Mouse (Mus musculus): ENCODE data around the gene Trappc2l. TPM values are rescaled to one million over a fixed set of nuclear protein-coding genes. Genes with fewer than 3 reads are reported as not detected.
A peak's percentile ranks its signal among the peaks of the same experiment; 100 is the strongest.
"Not testable (repeated sequence)": the region's sequence is repeated elsewhere in the genome, so short reads cannot be mapped to it uniquely, and the experiment has no call there.

The Trappc2l gene
- polyA plus RNA-seq, 1 experiment from 2014 or later: 45.8 TPM

DNA sequence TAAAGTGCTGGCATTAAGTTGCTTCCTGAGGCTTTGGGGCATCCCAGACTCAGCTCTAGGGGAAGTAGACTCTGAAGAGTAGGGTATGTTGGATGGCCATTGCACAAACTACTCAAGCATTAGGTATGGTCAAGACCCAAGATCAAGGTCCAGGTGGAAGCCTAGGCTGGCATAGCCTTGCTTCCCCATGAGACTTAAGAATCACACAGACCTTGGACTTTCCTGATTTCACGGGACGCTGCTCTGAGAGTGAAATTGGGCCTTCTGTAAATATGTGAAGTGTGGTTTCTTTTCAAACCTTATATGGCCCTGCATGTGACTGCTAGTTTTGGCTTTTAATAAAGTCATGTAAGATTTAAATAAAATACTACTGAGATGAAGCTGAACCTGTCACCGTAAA lies 38.7 kb upstream of the Trappc2l start:
- H3K9ac ChIP-seq: no peak overlapping the region
- no peaks in the 10 kb centered on the region for H3K27me3 ChIP-seq (replicated peaks)
- no peak overlapping the region for H3K4me2 ChIP-seq
- no peak overlapping the region for H3K27ac ChIP-seq (ENCODE audit: poor library complexity, severe bottlenecking)
- H3K36me3 ChIP-seq: peaks cover 53% of the 10 kb centered on the region
- ATAC-seq (ENCODE audit: insufficient number of reproducible peaks, low FRiP score): no peak
- no peaks in the 10 kb centered on the region for H3K9me3 ChIP-seq (replicated peaks)
- H3K4me3 ChIP-seq: no peak overlapping the region
- peaks cover 41% of the 10 kb centered on the region for H3K4me1 ChIP-seq (replicated peaks)
- 90% methylated on average over 3 of the region's 3 CpGs for WGBS

DNA sequence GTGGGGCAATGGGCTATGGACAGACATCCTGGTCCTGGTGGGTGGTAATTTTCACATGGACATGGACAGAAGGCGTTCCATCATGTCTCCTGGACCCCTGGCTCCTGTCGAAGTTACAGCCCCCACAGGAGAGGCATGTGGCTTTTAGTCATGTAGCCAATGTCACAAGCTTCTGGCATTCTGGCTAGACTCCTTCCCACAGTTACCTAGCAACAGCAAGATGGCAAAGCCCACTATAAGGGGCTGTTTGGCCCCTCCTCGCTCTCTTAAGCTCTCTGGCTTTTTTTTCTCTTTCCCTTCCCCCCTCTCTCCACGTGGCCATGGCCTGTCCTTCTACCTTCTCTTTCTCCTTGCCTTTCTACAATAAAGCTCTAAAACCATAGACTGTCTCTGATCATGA lies 38.3 kb upstream of the Trappc2l start:
- not testable (repeated sequence) for H3K9me3 ChIP-seq (replicated peaks); H3K9ac ChIP-seq; H3K4me3 ChIP-seq; ATAC-seq (ENCODE audit: insufficient number of reproducible peaks, low FRiP score); H3K27me3 ChIP-seq (replicated peaks); H3K27ac ChIP-seq (ENCODE audit: poor library complexity, severe bottlenecking); H3K4me2 ChIP-seq
- Histone ChIP-seq H3K36me3 (peaks cover 53% of the 10 kb centered on the region), H3K4me1 (replicated peaks) (peaks cover 41% of the 10 kb centered on the region)
- 56% methylated on average over 4 of the region's 4 CpGs for WGBS

GRCm38 (mm10) chr8:122573577-122573976 lies 37.9 kb upstream of the Trappc2l start:
- H3K4me2 ChIP-seq: no peak overlapping the region
- peaks cover 53% of the 10 kb centered on the region for H3K36me3 ChIP-seq
- no peaks in the 10 kb centered on the region for H3K9me3 ChIP-seq (replicated peaks)
- H3K27ac ChIP-seq (ENCODE audit: poor library complexity, severe bottlenecking): no peak overlapping the region
- H3K4me3 ChIP-seq: no peak overlapping the region
- no peak for ATAC-seq (ENCODE audit: insufficient number of reproducible peaks, low FRiP score)
- H3K4me1 ChIP-seq (replicated peaks): peaks cover 41% of the 10 kb centered on the region
- no peak overlapping the region for H3K9ac ChIP-seq
- no peaks in the 10 kb centered on the region for H3K27me3 ChIP-seq (replicated peaks)
- 62% methylated on average over 9 of the region's 9 CpGs for WGBS

DNA sequence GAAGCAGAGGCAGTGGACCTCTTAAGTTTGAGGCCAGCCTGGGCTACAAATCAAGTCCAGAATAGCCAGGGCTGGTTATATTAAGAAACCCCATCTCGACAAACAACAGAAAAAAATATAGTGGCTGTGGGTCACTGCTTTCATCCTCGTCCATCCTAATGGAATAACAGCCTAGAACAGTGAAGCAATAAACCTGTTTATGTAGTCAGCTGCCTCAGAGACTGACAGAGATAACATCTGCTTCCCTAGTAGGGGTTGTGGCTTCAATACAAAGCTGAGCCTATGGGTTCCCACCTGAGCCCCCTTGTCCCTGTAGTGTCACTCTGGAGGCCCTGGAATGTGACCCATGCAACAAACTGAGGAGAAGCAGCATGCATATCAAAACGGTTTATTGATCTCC lies 37.2 kb upstream of the Trappc2l start:
- 52% methylated on average over 3 of the region's 3 CpGs for WGBS

GRCm38 (mm10) chr8:122574667-122575251 lies 36.7 kb upstream of the Trappc2l start:
- 0 out of 2 replicates have a peak overlapping the region, but pooled peaks have one; percentile 69 for H3K4me3 ChIP-seq
- ATAC-seq (ENCODE audit: insufficient number of reproducible peaks, low FRiP score): no peak
- H3K4me1 ChIP-seq (replicated peaks): peaks cover 40% of the 10 kb centered on the region
- peaks cover 47% of the 10 kb centered on the region for H3K36me3 ChIP-seq
- 0 out of 2 replicates have a peak overlapping the region, but pooled peaks have one; percentile 9 for H3K9ac ChIP-seq
- WGBS: 10% methylated on average over 10 of the region's 10 CpGs
- peak overlapping the region; percentile 87 for H3K4me2 ChIP-seq
- H3K9me3 ChIP-seq (replicated peaks): no peaks in the 10 kb centered on the region
- no peaks in the 10 kb centered on the region for H3K27me3 ChIP-seq (replicated peaks)
- H3K27ac ChIP-seq (ENCODE audit: poor library complexity, severe bottlenecking): peak overlapping the region; percentile 31; the same call in 1 of the 2 replicates

More for the DNA sequence above, 37.2 kb upstream of the Trappc2l start:
- peak overlapping the region; percentile 31; the same call in 1 of the 2 replicates for H3K27ac ChIP-seq (ENCODE audit: poor library complexity, severe bottlenecking)
- ATAC-seq (ENCODE audit: insufficient number of reproducible peaks, low FRiP score): no peak
- 0 out of 2 replicates have a peak overlapping the region, but pooled peaks have one; percentile 9 for H3K9ac ChIP-seq
- no peak overlapping the region for H3K4me3 ChIP-seq
- peak overlapping the region; percentile 87; the same call in 1 of the 2 replicates for H3K4me2 ChIP-seq
- H3K27me3 ChIP-seq (replicated peaks): no peaks in the 10 kb centered on the region
- no peaks in the 10 kb centered on the region for H3K9me3 ChIP-seq (replicated peaks)
- peaks cover 52% of the 10 kb centered on the region for H3K36me3 ChIP-seq
- peaks cover 40% of the 10 kb centered on the region for H3K4me1 ChIP-seq (replicated peaks)

DNA sequence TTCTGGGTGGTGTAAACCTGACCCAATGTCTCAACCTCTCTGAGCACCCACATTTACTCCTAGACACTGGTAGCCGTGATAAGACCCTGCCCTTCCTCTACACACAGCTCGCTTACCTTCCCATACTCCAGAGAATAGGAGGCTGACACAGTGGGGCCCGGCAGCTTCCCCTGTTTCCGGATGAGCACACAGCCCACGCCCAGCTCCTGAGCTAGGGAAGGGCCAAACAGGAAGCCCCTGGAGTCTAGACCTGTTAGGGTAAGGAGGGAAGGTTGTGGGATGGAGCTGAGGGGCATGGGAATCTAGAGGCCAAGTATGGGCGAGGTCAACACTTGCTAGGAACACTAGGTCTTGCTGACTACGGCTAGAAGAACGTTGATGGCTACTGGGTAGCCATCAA lies 36.2 kb upstream of the Trappc2l start:
- Histone ChIP-seq H3K36me3 (peaks cover 42% of the 10 kb centered on the region), H3K4me1 (replicated peaks) (peaks cover 42% of the 10 kb centered on the region), H3K27me3 (replicated peaks) (no peaks in the 10 kb centered on the region), H3K9ac (no peak overlapping the region), H3K4me2 (peak overlapping the region; percentile 87), H3K4me3 (peak overlapping the region; percentile 69), H3K27ac (ENCODE audit: poor library complexity, severe bottlenecking) (peak overlapping the region; percentile 31; the same call in 1 of the 2 replicates), H3K9me3 (replicated peaks) (no peaks in the 10 kb centered on the region)
- WGBS: 63% methylated on average over 8 of the region's 8 CpGs
- no peak for ATAC-seq (ENCODE audit: insufficient number of reproducible peaks, low FRiP score)

DNA sequence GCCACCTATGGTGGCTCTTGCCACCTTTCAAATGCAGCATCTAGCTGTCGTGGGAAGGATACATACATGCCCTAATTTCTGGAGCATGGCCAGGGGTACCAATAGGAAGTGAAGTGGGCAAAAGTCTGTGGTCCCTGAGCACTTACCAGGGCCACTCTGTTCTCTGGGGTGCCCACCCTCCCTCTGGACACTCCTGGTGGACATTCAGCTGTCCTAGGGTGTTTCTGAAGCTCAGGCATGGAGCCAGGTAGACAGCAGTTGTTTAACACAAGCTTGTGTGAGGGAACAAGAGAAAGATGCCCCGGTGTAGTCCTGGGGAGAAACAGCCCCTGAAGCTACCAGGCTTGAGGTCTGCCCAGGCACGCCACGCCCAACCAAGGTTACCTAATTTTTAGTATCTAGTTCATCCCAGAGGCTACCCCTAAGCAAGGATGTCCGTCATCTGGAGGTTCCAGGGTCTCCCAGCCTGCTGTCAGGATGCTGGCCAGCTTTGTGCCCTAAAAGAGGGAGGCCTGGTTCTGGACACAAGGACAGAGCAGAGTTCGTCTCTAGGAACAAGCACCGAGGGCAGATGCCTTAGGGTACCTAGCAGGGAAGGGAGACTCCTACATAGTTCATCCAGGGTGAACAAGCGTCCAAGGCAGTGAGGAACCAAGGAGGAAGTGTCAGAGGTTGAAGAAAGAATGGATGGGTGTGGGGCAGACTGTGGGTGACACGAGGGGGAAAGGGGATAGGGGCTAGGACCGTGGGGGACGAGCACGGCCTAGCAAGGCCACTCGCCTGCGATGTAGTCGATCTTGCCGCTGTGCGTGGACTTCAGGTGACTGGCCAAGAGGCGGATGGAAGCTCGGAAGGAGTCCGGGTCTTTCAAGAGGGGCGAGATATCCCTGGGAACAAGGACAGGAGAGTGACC lies 35.4 kb upstream of the Trappc2l start:
- peak overlapping the region; percentile 69 for H3K4me3 ChIP-seq
- ATAC-seq (ENCODE audit: insufficient number of reproducible peaks, low FRiP score): peak; percentile 23
- H3K4me1 ChIP-seq (replicated peaks): peaks cover 42% of the 10 kb centered on the region
- H3K27me3 ChIP-seq (replicated peaks): no peaks in the 10 kb centered on the region
- peak overlapping the region; percentile 87 for H3K4me2 ChIP-seq
- H3K9me3 ChIP-seq (replicated peaks): no peaks in the 10 kb centered on the region
- peak overlapping the region; percentile 85 for H3K9ac ChIP-seq
- 14% methylated on average over 21 of the region's 21 CpGs for WGBS
- H3K36me3 ChIP-seq: peaks cover 34% of the 10 kb centered on the region
- H3K27ac ChIP-seq (ENCODE audit: poor library complexity, severe bottlenecking): peak overlapping the region; percentile 23

GRCm38 (mm10) chr8:122576648-122577022 lies 34.8 kb upstream of the Trappc2l start, which contains the start of gene Aprt:
Aprt (minus strand) TSS chr8:122576909.
- Histone ChIP-seq H3K4me1 (replicated peaks) (peaks cover 42% of the 10 kb centered on the region), H3K4me3 (peak within 1 kb of the TSS; percentile 69)

DNA sequence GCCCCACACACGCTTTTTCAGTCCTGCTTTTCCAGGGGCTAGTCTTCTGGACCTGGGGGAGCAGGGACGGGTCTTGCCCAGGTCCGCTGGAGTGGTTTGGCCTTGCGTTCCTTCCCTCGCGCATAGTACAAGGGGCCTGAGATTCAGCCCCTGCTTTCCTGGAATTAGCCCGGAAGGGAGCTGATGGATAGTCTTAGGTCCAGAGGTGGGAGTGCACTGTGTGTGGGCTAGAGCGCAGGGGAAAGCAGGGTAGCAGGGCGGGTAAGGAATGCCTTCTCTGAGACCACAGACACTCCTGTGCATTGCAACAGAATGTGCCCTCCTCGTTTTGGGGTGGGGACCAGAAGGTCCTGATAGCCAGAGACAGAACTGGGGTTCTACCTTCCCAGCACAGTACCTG lies 34.3 kb upstream of the Trappc2l start:
- peaks cover 23% of the 10 kb centered on the region for H3K36me3 ChIP-seq
- no peak overlapping the region for H3K9ac ChIP-seq
- peaks cover 42% of the 10 kb centered on the region for H3K4me1 ChIP-seq (replicated peaks)
- H3K4me3 ChIP-seq: peak overlapping the region; percentile 69
- H3K27ac ChIP-seq (ENCODE audit: poor library complexity, severe bottlenecking): no peak overlapping the region
- no peaks in the 10 kb centered on the region for H3K9me3 ChIP-seq (replicated peaks)
- WGBS: 50% methylated on average over 10 of the region's 10 CpGs
- no peaks in the 10 kb centered on the region for H3K27me3 ChIP-seq (replicated peaks)
- H3K4me2 ChIP-seq: peak overlapping the region; percentile 87
- ATAC-seq (ENCODE audit: insufficient number of reproducible peaks, low FRiP score): no peak

More at GRCm38 (mm10) chr8:122576648-122577022, 34.8 kb upstream of the Trappc2l start, which contains the start of gene Aprt:
- H3K4me2 ChIP-seq: peak within 1 kb of the TSS; percentile 87
- no peaks in the 10 kb centered on the region for H3K9me3 ChIP-seq (replicated peaks)
- H3K9ac ChIP-seq: peak within 1 kb of the TSS; percentile 85
- ATAC-seq (ENCODE audit: insufficient number of reproducible peaks, low FRiP score): peak; percentile 88
- peaks cover 28% of the 10 kb centered on the region for H3K36me3 ChIP-seq
- H3K27me3 ChIP-seq (replicated peaks): no peaks in the 10 kb centered on the region
- H3K27ac ChIP-seq (ENCODE audit: poor library complexity, severe bottlenecking): peak within 1 kb of the TSS; percentile 23
- WGBS: under 1% methylated on average over 39 of the region's 39 CpGs

DNA sequence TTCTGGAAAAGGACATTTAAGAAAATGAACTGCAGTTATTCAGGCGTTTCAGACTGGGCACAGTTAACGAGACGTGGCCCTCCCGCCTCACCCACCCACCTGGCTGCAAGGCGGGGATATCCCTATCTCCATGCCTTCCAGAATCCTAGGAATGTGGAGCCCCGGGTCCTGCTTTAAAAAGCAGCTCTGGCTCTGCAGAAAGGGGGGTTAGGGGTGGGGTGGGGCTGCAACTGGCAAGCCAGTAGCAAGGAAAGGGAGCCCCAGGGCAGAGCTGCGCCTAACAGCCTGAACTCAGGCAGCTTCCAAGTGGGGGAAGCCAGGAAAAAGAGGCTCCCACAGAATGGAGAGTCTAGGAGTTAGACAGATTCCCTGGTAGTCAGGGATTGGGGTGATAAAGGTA lies 32.2 kb upstream of the Trappc2l start:
- H3K9me3 ChIP-seq (replicated peaks): no peaks in the 10 kb centered on the region
- H3K4me2 ChIP-seq: peak overlapping the region; percentile 1; the same call in 1 of the 2 replicates
- 20% methylated on average over 7 of the region's 7 CpGs for WGBS
- H3K4me1 ChIP-seq (replicated peaks): peaks cover 40% of the 10 kb centered on the region
- no peaks in the 10 kb centered on the region for H3K27me3 ChIP-seq (replicated peaks)
- peak overlapping the region; percentile 46; the same call in 1 of the 2 replicates for H3K9ac ChIP-seq
- ATAC-seq (ENCODE audit: insufficient number of reproducible peaks, low FRiP score): no peak
- H3K4me3 ChIP-seq: no peak overlapping the region
- no peak overlapping the region for H3K27ac ChIP-seq (ENCODE audit: poor library complexity, severe bottlenecking)
- peaks cover 7% of the 10 kb centered on the region; the same call in 1 of the 2 replicates for H3K36me3 ChIP-seq

- H3K4me1 ChIP-seq (replicated peaks): peaks cover 30% of the 10 kb centered on the region
- 44% methylated on average over 15 of the region's 15 CpGs for WGBS
Measured at GRCm38 (mm10) chr8:122580926-122581325, 30.5 kb upstream of the Trappc2l start.

More at GRCm38 (mm10) chr8:122580926-122581325, 30.5 kb upstream of the Trappc2l start:
- Histone ChIP-seq H3K27me3 (replicated peaks) (no peaks in the 10 kb centered on the region), H3K4me2 (no peak overlapping the region), H3K4me3 (no peak overlapping the region), H3K27ac (ENCODE audit: poor library complexity, severe bottlenecking) (no peak overlapping the region), H3K9ac (no peak overlapping the region), H3K36me3 (no peaks in the 10 kb centered on the region), H3K9me3 (replicated peaks) (no peaks in the 10 kb centered on the region)
- no peak for ATAC-seq (ENCODE audit: insufficient number of reproducible peaks, low FRiP score)
